Mouse (Mus musculus): ENCODE data around the gene Yrdc.

Yrdc gene

GRCm38 (mm10) chr4:124850261-124850913 lies at the start of gene Yrdc:
Gene Yrdc, plus strand, starts transcription at chr4:124850679.
- peak; percentile 84 for DNase-seq (ENCODE audit: low read depth, low spot score)

GRCm38 (mm10) chr4:124801552-124802308 lies 48.7 kb upstream of the Yrdc start, which contains the start of gene Mtf1:
Gene Mtf1, plus strand, starts transcription at chr4:124802104.
- DNase-seq (ENCODE audit: low read depth, low spot score) = peak; percentile 81

GRCm38 (mm10) chr4:124802309-124803260 lies 47.9 kb upstream of the Yrdc start:
- DNase-seq (ENCODE audit: low read depth, low spot score) = peak; percentile 88

GRCm38 (mm10) chr4:124803406-124803805 lies 47.1 kb upstream of the Yrdc start:
- DNase-seq (ENCODE audit: low read depth, low spot score) = no peak

- DNase-seq (ENCODE audit: low read depth, low spot score) = no peak
Observed at GRCm38 (mm10) chr4:124808511-124808910, 42.0 kb upstream of the Yrdc start.

- no peak for DNase-seq (ENCODE audit: low read depth, low spot score)
Observed at GRCm38 (mm10) chr4:124809136-124809883, 41.2 kb upstream of the Yrdc start.

GRCm38 (mm10) chr4:124810056-124810455 lies 40.4 kb upstream of the Yrdc start:
- no peak for DNase-seq (ENCODE audit: low read depth, low spot score)

GRCm38 (mm10) chr4:124811347-124811975 lies 39.0 kb upstream of the Yrdc start:
- no peak for DNase-seq (ENCODE audit: low read depth, low spot score)

GRCm38 (mm10) chr4:124815901-124816300 lies 34.6 kb upstream of the Yrdc start:
- no peak for DNase-seq (ENCODE audit: low read depth, low spot score)

GRCm38 (mm10) chr4:124817803-124818202 lies 32.7 kb upstream of the Yrdc start:
- no peak for DNase-seq (ENCODE audit: low read depth, low spot score)

GRCm38 (mm10) chr4:124818832-124819231 lies 31.6 kb upstream of the Yrdc start:
- DNase-seq (ENCODE audit: low read depth, low spot score) = no peak

- no peak for DNase-seq (ENCODE audit: low read depth, low spot score)
Observed at GRCm38 (mm10) chr4:124824967-124825366, 25.5 kb upstream of the Yrdc start.

- no peak for DNase-seq (ENCODE audit: low read depth, low spot score)
Observed at GRCm38 (mm10) chr4:124825371-124825965, 25.0 kb upstream of the Yrdc start.

GRCm38 (mm10) chr4:124829671-124830070 lies 20.8 kb upstream of the Yrdc start:
- no peak for DNase-seq (ENCODE audit: low read depth, low spot score)

GRCm38 (mm10) chr4:124832796-124833195 lies 17.7 kb upstream of the Yrdc start:
- DNase-seq (ENCODE audit: low read depth, low spot score) = no peak

GRCm38 (mm10) chr4:124838035-124838700 lies 12.3 kb upstream of the Yrdc start:
- DNase-seq (ENCODE audit: low read depth, low spot score) = no peak

- no peak for DNase-seq (ENCODE audit: low read depth, low spot score)
Observed at GRCm38 (mm10) chr4:124840998-124841397, 9.5 kb upstream of the Yrdc start.

- DNase-seq (ENCODE audit: low read depth, low spot score) = no peak
Observed at GRCm38 (mm10) chr4:124843493-124843892, 7.0 kb upstream of the Yrdc start.

- DNase-seq (ENCODE audit: low read depth, low spot score) = no peak
Observed at GRCm38 (mm10) chr4:124847573-124847972, 2.9 kb upstream of the Yrdc start.
